Mouse (Mus musculus) cerebellum, postnatal 36 days (tissue): ENCODE results near the gene Angptl4.
"Not testable (repeated sequence)": the region's sequence is repeated elsewhere in the genome, so short reads cannot be mapped to it uniquely, and the experiment has no call there.

Source experiments
- DNase-seq, 2 experiments: peaks; one replicate each; pipeline ENCODE4 v3.0.0; 2021 to 2022; ENCODE audit warnings: mixed read lengths in 2 of 2

Gene Angptl4

GRCm38 (mm10) chr17:33755418-33756107 is 26.1 kb downstream of the Angptl4 start:
- peak in 1 of 2 experiments; percentile 16 for DNase-seq

GRCm38 (mm10) chr17:33754656-33755055 is 27.0 kb downstream of the Angptl4 start:
- DNase-seq: no peak

GRCm38 (mm10) chr17:33752297-33752696 is 29.3 kb downstream of the Angptl4 start:
- DNase-seq: no peak

GRCm38 (mm10) chr17:33751181-33751580 is 30.4 kb downstream of the Angptl4 start:
- no peak for DNase-seq

- DNase-seq: no peak
Measured at GRCm38 (mm10) chr17:33749451-33749850, 32.2 kb downstream of the Angptl4 start.

- no peak for DNase-seq
Measured at GRCm38 (mm10) chr17:33746011-33746410, 35.6 kb downstream of the Angptl4 start.

- no peak for DNase-seq
Measured at GRCm38 (mm10) chr17:33744686-33745384, 36.8 kb downstream of the Angptl4 start.

- DNase-seq: no peak
Measured at GRCm38 (mm10) chr17:33742420-33742819, 39.2 kb downstream of the Angptl4 start.

- not testable (repeated sequence) for DNase-seq
Measured at GRCm38 (mm10) chr17:33733526-33733925, 48.1 kb downstream of the Angptl4 start.

GRCm38 (mm10) chr17:33732556-33733083 is 49.0 kb downstream of the Angptl4 start:
- not testable (repeated sequence) for DNase-seq

GRCm38 (mm10) chr17:33729215-33729614 is 52.4 kb downstream of the Angptl4 start:
- no peak for DNase-seq

GRCm38 (mm10) chr17:33728396-33728795 is 53.2 kb downstream of the Angptl4 start:
- no peak for DNase-seq
